Mouse (Mus musculus) CH12F3 (cell line): ENCODE results near the gene Acadsb.

ENCODE experiments used
- in situ Hi-C: fragments of 300-500 bp; cut with MboI; formaldehyde crosslinking; loops from 2 replicates; pipeline ENCODE4 v1.14.3; 2020; ENCODE audit warnings: low sequenced_read_pairs

Acadsb gene

DNA sequence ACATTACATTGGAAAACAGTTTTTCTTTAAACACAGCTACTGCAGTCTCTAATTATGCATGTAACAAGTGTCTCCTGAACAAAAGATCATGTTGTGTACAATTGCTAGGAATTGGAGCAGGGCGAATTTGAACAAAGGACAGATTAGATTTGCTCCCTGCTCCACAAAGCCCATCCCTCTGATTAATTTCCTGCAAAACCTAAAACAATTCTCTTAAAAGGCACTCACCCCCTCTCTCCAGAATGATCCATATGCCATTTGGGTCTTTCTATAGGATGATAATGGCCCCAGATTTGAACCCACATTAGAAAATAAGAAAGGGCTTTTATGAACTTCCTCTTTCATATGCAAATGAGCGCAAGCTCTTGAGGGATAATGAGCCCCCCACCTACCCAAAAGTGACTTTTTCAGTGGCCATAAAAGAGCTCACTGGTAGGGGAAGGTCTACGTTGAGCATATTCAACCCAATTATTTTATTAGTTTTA lies 54.8 kb downstream of the Acadsb start:
- in situ Hi-C loops: no loop called here

GRCm38 (mm10) chr7:131465735-131466134 lies 55.3 kb downstream of the Acadsb start:
- in situ Hi-C loops: no loop called here

DNA sequence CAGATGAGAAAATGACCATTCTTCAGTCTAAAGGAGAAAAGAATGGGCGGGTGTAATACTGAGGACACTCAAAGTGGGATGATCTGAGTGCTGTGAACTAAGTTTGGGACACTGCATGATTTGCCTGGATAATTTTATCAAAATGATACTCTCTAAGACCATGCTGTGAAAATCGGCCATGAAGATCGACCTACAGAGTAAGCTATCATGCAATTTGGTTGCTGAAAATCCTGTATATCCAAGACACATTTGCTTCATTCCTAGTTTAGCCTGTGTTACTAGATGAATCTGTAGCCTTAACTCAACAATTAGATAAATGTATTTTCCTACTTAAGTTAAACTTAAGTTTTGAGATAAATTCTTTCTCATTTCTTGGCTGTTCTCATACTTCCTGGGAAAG lies 56.9 kb downstream of the Acadsb start:
- in situ Hi-C loops: no loop called here

GRCm38 (mm10) chr7:131469506-131469905 lies 59.1 kb downstream of the Acadsb start:
- in situ Hi-C loops: no loop called here

GRCm38 (mm10) chr7:131471551-131471950 lies 61.1 kb downstream of the Acadsb start:
- in situ Hi-C loops: no loop called here

GRCm38 (mm10) chr7:131477140-131477539 lies 66.7 kb downstream of the Acadsb start:
- in situ Hi-C loops: no loop called here

DNA sequence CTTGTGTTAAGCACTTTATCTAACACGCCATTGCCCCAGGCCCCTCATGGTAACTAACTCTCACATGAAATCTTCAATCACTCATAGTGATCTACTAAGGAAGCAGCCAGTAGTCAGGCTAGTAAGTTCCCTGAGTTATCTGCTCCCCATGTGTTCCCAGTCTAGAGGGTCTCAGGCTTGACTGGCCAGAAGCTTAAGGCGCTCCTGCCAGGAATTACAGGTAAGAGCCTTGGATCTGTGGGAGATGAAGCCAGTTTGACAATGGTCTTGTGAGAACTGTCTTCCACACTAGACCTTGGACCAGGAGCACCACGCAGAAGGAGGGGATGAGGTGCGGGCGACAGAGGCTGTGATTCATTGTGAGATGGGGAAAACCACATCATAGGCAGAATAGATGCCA lies 68.0 kb downstream of the Acadsb start:
- in situ Hi-C loops: no loop called here
